Mouse (Mus musculus) right cerebral cortex, adult 18-20 months (tissue): ENCODE measurements around the gene Olfr767.
"Not testable (repeated sequence)": the region's sequence is repeated elsewhere in the genome, so short reads cannot be mapped to it uniquely, and the experiment has no call there.

ENCODE experiments used
- DNase-seq: peaks from one replicate; pipeline ENCODE4 v3.0.0; 2022; ENCODE audit warnings: mixed read lengths

The Olfr767 gene

GRCm38 (mm10) chr10:129082810-129083209 lies at the start of gene Olfr767:
Gene Olfr767, minus strand, starts transcription at chr10:129082910.
- DNase-seq: not testable (repeated sequence)

- no peak for DNase-seq
Measured at GRCm38 (mm10) chr10:129117761-129118160, 35.1 kb upstream of the Olfr767 start, which contains the start of gene Olfr769. Gene Olfr769, minus strand, starts transcription at chr10:129117861.

DNA sequence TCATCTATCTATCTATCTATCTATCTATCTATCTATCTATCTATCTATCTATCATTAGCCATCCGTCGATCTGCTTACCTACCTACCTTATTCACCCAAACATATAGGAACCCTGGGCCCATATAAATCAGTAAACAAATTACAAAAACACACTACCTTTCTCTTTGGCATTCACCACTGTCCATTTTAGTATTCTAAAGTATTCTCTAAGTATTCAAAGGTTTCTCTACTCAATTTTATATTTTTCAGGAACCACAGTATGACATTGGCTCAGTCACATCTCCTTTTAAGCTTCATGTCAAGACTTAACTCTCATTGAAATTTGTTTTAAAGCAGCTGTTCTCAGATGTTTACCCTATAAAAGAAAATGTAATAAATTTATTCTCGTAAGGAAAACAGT lies 32.4 kb upstream of the Olfr767 start:
- no peak for DNase-seq

- DNase-seq: no peak
Measured at GRCm38 (mm10) chr10:129101231-129101630, 18.5 kb upstream of the Olfr767 start.

DNA sequence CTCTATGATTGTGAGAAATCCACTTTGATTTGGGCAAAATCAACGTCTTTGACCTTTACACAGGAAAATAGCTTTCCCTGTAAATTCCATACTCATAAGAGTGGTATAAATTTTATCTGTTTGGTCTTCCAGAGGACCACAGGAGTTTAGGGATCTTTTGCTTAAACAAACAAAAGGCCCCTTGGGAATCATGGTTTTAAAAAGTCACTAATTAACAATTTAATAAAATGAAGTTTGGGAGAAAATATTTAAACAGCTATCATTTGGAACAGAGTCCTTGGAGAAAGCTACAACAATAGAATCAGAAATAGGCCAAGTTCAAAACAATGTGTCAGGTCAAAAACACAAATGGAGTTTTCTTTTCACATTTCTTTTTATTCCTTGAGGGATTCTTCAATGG lies 16.6 kb upstream of the Olfr767 start, which contains the start of gene Olfr768:
TSS of gene Olfr768 (minus strand) at position 101 of the 400 bp plus-strand sequence.
- DNase-seq: no peak

DNA sequence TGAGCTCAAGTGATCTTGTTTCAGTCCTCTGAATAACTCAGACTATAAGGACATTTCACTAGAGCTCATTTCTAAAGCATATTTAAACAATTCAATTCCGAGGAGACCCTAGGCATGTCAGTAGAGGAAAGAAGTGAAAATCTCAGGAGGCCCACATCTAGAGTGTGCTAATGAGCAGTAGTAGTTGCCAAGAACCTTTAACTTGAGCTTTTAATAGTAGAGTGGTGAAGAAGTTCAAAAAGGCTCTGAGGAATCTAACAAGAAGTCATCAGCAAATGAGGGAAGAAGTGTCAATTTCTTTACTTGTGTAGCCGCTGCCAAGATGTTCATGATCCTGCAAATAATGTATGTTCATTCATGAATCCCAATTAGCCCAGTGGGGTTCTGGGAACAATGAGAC lies 13.8 kb downstream of the Olfr767 start, which contains the start of gene Olfr766-ps1:
TSS of gene Olfr766-ps1 (minus strand) at position 101 of the 400 bp plus-strand sequence.
- no peak for DNase-seq

- DNase-seq: not testable (repeated sequence)
Measured at GRCm38 (mm10) chr10:129049898-129050297, 32.8 kb downstream of the Olfr767 start, which contains the start of gene Olfr765. Gene Olfr765, minus strand, starts transcription at chr10:129049998.

GRCm38 (mm10) chr10:129039796-129040195 lies 42.9 kb downstream of the Olfr767 start, which contains the start of gene Olfr764-ps1:
Gene Olfr764-ps1, minus strand, starts transcription at chr10:129039896.
- no peak for DNase-seq

GRCm38 (mm10) chr10:129028343-129028742 lies 54.4 kb downstream of the Olfr767 start:
- DNase-seq: no peak

DNA sequence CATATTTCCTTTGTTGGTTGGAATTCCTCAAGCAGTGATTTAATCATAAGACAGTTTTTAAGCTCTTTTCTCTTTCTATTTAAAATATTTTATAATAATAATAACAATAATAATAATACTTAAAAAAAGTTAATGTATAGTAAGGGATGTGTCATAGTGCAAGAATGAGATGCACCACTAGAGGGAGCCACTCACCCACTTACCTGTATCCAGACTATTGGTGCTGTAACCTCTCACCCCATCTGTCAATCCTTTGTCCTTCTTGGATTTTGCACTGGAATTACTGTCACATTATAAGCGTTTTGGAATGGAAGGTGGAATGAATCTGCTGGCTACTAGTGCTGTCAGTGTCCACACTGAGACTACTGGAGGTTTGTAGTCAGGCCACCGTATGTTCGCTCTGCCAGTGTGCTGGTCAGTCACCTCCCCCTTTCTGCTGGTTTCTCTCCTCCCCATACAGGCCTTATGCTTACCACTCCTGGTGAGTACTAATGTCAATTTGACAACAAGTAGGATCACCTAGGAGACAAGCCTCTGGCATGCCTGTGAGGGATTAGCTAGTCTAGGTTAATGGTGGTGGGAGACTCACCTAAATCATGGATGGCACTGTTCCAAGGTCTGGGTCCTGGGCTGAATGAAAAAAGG lies 56.6 kb downstream of the Olfr767 start:
- peak; percentile 7 for DNase-seq
